Mouse (Mus musculus): Measurements from ENCODE around the gene Plxnc1. TPM values are rescaled to one million over a fixed set of nuclear protein-coding genes. Genes with fewer than 3 reads are reported as not detected.

The Plxnc1 gene
- polyA plus RNA-seq, 1 experiment from 2014 or later = 1.8 TPM

DNA sequence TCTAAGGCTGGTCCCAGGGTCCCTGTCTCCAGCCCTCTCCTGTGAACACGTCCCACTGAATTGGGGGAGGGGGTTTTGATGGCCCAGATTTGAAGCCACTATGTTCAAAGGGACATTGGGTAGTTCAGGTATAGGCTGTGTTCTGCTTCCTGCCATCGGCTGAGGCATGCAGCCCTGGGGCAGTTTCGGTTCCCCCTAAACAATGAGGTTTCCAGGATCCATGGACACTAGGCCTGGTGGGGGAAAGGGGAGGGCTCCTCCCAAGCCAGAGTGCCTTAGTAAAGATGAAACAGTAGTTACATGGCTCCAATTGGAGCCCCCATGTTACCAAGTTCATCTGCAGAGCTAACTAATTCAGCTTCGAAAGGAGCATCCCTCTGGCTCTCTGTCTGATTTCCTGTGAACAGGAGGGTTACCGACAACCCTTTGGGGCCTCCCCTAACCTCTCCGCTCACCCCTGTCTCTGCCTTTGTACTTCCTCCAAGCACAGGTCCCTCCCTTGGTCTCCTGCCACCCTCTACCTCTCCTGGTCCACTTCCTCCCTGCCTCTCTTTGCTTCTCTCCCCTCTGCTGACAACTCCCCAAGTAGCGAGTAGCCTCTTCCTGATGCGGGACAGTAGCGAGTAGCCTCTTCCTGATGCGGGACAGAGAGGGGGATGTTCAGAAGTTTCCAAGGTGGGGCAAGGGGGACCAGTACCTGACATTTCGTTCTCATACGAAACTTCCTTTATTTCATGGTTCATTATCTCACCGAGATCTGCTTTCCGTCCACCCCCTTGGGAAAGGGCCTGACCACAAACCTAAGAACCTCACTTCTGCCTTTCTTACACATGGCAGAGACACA lies 116.5 kb downstream of the Plxnc1 start:
- Histone ChIP-seq H3K4me3 (no peak overlapping the region), H3K27ac (0 out of 2 replicates have a peak overlapping the region, but pooled peaks have one; percentile 8), H3K27me3 (no peaks in the 10 kb centered on the region), H3K9me3 (no peaks in the 10 kb centered on the region), H3K36me3 (no peaks in the 10 kb centered on the region), H3K4me1 (peaks cover 60% of the 10 kb centered on the region), H3K9ac (no peak overlapping the region), H3K4me2 (no peak overlapping the region)
- WGBS = 89% methylated on average over 14 of the region's 14 CpGs
- ATAC-seq (ENCODE audit: insufficient number of reproducible peaks, low FRiP score, low TSS enrichment, low read depth) = no peak

DNA sequence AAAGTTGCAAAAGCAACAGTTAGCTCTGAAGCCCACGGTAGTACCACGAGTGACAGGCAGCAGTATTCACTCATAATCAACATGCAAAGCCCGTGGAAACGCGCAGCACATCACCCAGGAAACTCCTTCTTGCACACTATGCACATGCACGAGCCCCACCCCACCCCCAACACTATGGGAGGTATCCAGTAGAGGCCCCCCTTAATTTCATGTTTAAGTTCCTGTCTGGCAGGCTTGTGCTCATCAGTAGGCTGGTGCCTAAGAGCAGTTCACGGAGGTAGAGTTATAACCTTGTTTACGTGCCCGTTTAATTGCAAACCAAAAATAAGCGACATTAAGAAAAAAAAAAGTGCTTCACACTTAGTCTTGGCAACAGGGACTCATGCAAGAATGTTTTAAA lies 117.3 kb downstream of the Plxnc1 start:
- ATAC-seq (ENCODE audit: insufficient number of reproducible peaks, low FRiP score, low TSS enrichment, low read depth) = no peak
- H3K4me1 ChIP-seq = peaks cover 60% of the 10 kb centered on the region
- WGBS = 66% methylated on average over 10 of the region's 10 CpGs

DNA sequence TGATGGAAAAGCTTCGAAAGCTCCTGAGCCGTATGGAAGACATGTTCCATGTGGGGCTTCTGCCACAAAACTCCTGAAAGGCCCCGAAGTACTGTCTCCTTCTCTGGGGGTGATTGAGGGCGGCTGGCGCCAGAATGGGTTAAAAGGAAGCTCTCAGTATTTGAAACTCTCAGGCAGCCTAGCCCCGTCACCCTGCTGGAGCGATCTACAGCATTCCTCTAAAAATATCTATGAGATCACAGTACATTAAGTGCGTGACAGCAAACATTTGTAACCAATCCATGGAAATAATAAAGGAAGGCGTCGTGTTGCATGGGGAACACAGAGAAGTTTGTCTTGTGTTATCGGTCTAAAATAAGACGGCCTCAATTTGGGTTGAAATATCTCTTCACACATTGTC lies 118.2 kb downstream of the Plxnc1 start:
- no peak for ATAC-seq (ENCODE audit: insufficient number of reproducible peaks, low FRiP score, low TSS enrichment, low read depth)
- Histone ChIP-seq H3K9me3 (no peaks in the 10 kb centered on the region), H3K9ac (no peak overlapping the region), H3K4me3 (no peak overlapping the region), H3K27ac (no peak overlapping the region), H3K4me1 (peaks cover 60% of the 10 kb centered on the region), H3K36me3 (no peaks in the 10 kb centered on the region), H3K27me3 (no peaks in the 10 kb centered on the region), H3K4me2 (no peak overlapping the region)
- 61% methylated on average over 12 of the region's 12 CpGs for WGBS

More for the DNA sequence above, 117.3 kb downstream of the Plxnc1 start:
- Histone ChIP-seq H3K4me2 (no peak overlapping the region), H3K27ac (no peak overlapping the region), H3K36me3 (no peaks in the 10 kb centered on the region), H3K9ac (no peak overlapping the region), H3K4me3 (no peak overlapping the region), H3K27me3 (no peaks in the 10 kb centered on the region), H3K9me3 (no peaks in the 10 kb centered on the region)

GRCm38 (mm10) chr10:94825951-94826350 lies 118.7 kb downstream of the Plxnc1 start:
- WGBS = 89% methylated on average over 2 of the region's 2 CpGs
- no peak for ATAC-seq (ENCODE audit: insufficient number of reproducible peaks, low FRiP score, low TSS enrichment, low read depth)

DNA sequence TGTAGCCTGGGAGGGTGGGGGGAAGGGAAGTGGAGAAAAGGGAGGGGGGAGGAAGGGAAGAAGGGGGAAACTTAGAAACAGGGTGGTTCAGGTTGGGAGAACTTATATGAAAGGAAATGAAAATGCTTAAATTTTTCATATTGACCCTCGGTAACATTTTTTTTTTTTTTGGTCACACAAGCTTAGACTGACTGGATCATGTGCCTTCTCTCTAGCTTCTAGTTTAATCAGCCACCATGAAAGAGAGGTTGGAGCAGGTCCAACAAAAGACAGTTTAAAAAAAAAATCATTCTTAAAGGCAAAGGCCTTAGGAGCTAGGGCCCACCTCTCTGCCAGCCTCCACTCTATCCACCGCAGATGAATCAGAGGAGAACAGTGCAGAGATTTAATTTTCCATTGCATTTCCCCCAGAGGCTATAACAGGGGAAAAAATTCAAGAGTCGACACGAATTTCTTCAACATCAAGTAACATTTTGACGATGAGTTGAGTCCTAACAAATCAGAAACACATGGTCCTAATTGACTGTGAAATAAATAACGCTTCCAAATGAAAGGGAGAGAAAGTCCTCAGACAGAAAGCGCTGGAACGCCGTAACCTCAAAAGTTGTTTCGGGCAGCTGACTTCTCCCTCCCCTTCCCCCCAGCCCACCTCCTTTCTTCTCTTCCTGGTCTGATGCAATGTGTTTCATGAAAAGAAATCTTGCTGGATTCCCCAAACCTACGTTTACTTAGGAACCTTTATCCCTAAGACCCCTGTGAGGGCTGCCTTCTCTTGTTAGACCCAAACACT lies 120.5 kb downstream of the Plxnc1 start:
- peaks cover 44% of the 10 kb centered on the region for H3K4me1 ChIP-seq
- peak overlapping the region; percentile 31 for H3K4me2 ChIP-seq
- H3K36me3 ChIP-seq = no peaks in the 10 kb centered on the region
- no peaks in the 10 kb centered on the region for H3K27me3 ChIP-seq
- H3K9me3 ChIP-seq = no peaks in the 10 kb centered on the region
- ATAC-seq (ENCODE audit: insufficient number of reproducible peaks, low FRiP score, low TSS enrichment, low read depth) = peak; percentile 71; the same call in 1 of the 2 replicates
- peak overlapping the region; percentile 87 for H3K27ac ChIP-seq
- WGBS = 15% methylated on average over 11 of the region's 11 CpGs
- H3K9ac ChIP-seq = no peak overlapping the region
- H3K4me3 ChIP-seq = no peak overlapping the region

More at GRCm38 (mm10) chr10:94825951-94826350, 118.7 kb downstream of the Plxnc1 start:
- Histone ChIP-seq H3K9me3 (no peaks in the 10 kb centered on the region), H3K4me2 (no peak overlapping the region), H3K4me3 (no peak overlapping the region), H3K27ac (no peak overlapping the region), H3K27me3 (no peaks in the 10 kb centered on the region), H3K9ac (no peak overlapping the region), H3K4me1 (peaks cover 60% of the 10 kb centered on the region), H3K36me3 (no peaks in the 10 kb centered on the region)

DNA sequence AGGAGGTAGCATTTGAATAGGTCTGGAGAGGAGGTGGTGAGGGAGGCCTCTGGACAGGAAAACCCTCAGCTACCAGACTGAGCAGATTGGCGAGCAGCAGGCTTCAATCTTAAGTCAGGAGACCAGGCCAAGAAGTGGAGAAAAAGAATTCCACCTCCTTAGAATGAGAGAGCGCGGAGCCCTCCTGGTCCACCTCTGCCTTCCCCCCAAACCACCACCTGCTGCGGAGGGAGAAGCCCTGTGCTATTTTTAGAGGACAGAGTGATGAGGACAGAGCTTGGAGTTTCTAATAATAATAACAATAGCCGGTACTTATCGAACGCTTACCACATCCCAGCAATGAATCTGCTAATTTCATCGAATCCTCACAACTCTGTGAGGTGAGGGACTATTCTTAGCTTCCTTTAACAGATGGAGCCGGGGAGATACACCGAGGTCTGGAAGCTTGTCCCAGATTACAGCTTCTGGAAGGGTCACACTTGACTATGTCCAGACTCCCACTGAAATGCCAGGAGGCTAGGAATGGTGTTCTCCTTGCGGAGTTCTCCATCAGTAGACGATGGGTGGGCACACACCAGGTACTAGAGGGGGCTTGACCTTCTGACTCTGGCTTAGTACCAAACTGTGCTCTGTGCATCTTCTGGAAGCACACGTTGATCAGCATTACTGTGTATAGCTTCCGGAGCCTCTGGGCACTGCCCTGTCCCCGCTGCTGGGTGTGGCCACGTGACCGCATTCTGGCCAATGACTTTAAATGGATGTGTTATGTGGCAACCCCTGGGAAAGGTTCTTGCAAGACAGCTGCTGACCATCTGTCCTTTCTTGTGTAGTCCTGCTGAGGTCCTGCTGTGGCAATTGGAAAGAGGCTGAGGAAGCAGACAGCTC lies 125.6 kb downstream of the Plxnc1 start:
- Histone ChIP-seq H3K27ac (no peak overlapping the region), H3K9me3 (no peaks in the 10 kb centered on the region), H3K9ac (no peak overlapping the region), H3K4me1 (peaks cover 10% of the 10 kb centered on the region; the same call in 1 of the 2 replicates), H3K36me3 (no peaks in the 10 kb centered on the region), H3K4me3 (no peak overlapping the region), H3K4me2 (no peak overlapping the region), H3K27me3 (no peaks in the 10 kb centered on the region)
- no peak for ATAC-seq (ENCODE audit: insufficient number of reproducible peaks, low FRiP score, low TSS enrichment, low read depth)
- 78% methylated on average over 17 of the region's 17 CpGs for WGBS

DNA sequence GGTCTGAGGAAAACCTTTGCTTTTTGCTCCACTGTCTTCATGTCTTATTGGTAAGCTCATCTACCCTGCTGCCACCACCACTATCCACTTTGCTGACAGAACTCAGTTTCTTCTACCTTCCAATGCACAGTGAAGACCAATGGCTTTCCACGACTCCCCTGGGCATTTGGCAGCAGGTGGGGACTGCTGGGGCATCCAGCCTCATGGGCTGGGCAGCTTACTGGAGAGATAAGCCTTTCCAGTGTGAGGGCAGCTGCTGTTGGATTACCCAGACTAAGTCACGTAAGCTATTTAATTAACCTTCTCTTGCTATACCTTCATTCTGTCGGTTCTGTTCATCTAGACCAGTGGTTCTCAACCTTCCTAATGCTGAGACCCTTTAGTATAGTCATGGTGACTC lies 126.5 kb downstream of the Plxnc1 start:
- H3K27me3 ChIP-seq = no peaks in the 10 kb centered on the region
- no peak for ATAC-seq (ENCODE audit: insufficient number of reproducible peaks, low FRiP score, low TSS enrichment, low read depth)
- no peak overlapping the region for H3K4me2 ChIP-seq
- H3K9ac ChIP-seq = no peak overlapping the region
- no peaks in the 10 kb centered on the region for H3K36me3 ChIP-seq
- no peaks in the 10 kb centered on the region for H3K9me3 ChIP-seq
- 85% methylated on average over 3 of the region's 3 CpGs for WGBS
- H3K4me1 ChIP-seq = 0 out of 2 replicates have a peak, but pooled peaks cover 5% of the 10 kb centered on the region
- no peak overlapping the region for H3K27ac ChIP-seq
- no peak overlapping the region for H3K4me3 ChIP-seq

DNA sequence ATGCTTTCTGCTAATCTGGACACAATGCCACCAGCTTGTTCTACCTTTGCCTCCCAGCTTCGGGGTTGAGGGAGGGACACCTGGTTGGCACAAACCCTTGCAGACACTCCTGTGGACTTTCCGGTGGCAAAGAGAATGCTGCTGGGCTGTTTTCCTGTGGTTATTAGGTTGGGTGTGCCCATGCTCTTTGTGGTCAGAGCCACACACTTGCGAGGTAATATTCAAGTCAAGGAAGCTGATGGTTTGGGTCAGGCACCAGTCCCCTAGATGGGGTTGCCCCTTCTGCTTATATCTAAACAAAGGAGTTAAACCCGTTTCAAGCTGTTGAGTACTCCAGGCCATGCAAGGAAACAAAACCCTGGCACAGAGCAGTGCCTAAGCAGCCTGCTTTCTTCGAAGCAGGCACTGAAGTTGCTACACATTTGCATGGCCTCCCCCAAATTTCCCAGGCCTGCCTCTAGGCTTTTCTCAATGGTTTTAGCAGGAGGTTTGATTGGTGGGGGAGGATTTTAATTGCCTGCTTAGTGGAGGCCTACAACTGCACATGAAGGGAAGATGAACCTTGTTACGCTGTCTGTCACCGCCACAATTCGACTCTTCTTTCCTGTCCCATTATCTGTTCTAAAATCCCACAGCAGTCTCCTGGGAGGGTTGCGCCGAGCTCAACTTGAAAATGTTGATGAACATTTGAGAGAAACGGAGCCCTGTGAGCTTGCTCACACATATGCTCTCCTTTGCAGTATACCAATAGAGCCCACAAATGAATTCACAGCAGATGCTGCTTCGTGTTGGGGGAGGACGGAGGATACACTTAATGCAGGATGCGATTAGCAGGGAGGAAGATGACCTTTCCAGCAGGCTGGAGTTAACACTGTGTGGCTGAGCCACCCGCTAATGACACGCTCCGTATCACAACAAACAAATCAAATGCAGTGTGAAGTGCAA lies 132.5 kb downstream of the Plxnc1 start:
- WGBS = 72% methylated on average over 17 of the region's 17 CpGs
- Histone ChIP-seq H3K36me3 (no peaks in the 10 kb centered on the region), H3K9me3 (no peaks in the 10 kb centered on the region), H3K27me3 (no peaks in the 10 kb centered on the region), H3K4me3 (no peak overlapping the region), H3K4me2 (no peak overlapping the region), H3K9ac (no peak overlapping the region), H3K4me1 (0 out of 2 replicates have a peak, but pooled peaks cover 5% of the 10 kb centered on the region), H3K27ac (no peak overlapping the region)
- ATAC-seq (ENCODE audit: insufficient number of reproducible peaks, low FRiP score, low TSS enrichment, low read depth) = no peak

DNA sequence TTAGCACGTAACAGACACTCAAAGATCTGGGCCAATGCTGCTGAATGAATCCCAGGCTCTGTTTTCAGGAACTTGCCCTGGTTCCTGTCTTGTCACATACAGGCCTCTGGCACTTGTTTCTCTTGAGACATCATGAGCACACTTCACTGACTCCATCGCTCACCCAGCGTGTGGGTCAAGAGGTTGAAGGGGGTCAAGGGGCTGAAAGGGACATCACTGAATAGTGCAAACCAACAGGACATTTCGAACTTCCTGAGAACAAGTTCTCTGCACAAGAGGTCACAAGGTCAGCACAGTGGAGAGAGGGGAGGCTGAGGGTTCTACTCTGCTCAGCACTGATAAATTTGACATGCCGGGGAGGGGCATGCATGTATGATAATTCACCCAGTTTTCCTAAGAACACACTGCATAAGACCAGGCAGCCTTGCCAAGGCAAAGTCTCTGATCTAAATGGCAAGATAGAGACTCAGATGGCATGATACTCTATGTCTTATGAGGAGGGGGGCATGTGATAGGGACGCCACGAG lies 134.6 kb downstream of the Plxnc1 start:
- H3K4me2 ChIP-seq = no peak overlapping the region
- ATAC-seq (ENCODE audit: insufficient number of reproducible peaks, low FRiP score, low TSS enrichment, low read depth) = no peak
- WGBS = 77% methylated on average over 7 of the region's 7 CpGs

DNA sequence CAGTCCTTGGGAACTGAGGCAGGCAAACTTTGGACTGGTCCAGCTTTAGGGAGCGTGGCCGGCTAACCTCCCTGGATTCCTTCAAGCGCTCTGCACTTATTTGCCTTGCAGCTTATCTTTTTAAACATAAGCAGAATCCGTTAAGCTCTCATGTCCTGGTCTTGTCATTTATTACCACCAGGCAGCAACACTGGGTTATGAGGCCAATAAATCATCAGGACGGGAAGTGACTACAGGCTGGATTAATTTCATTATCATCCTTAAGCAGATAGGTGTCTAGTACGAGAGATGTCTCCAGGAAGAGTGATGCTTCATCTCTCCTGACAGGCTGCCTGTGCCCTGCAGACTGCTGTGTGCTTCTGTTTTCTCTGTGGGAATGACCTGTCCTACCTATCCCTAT lies 136.4 kb downstream of the Plxnc1 start:
- H3K9me3 ChIP-seq = no peaks in the 10 kb centered on the region
- no peaks in the 10 kb centered on the region for H3K36me3 ChIP-seq
- H3K27ac ChIP-seq = no peak overlapping the region
- no peak overlapping the region for H3K4me3 ChIP-seq
- 48% methylated on average over 6 of the region's 6 CpGs for WGBS
- no peak overlapping the region for H3K9ac ChIP-seq
- H3K4me1 ChIP-seq = peaks cover 10% of the 10 kb centered on the region
- no peaks in the 10 kb centered on the region for H3K27me3 ChIP-seq
- H3K4me2 ChIP-seq = no peak overlapping the region
- no peak for ATAC-seq (ENCODE audit: insufficient number of reproducible peaks, low FRiP score, low TSS enrichment, low read depth)

More for the DNA sequence above, 134.6 kb downstream of the Plxnc1 start:
- Histone ChIP-seq H3K27me3 (no peaks in the 10 kb centered on the region), H3K4me3 (no peak overlapping the region), H3K4me1 (no peaks in the 10 kb centered on the region), H3K9me3 (no peaks in the 10 kb centered on the region), H3K9ac (no peak overlapping the region), H3K27ac (no peak overlapping the region), H3K36me3 (no peaks in the 10 kb centered on the region)
